Mouse (Mus musculus) erythroblast, embryonic 14.5 days (primary cell): ENCODE measurements around the gene Gjb4. TPM values are rescaled to one million over a fixed set of nuclear protein-coding genes. Genes with fewer than 3 reads are reported as not detected.

Source experiments
- H3K27me3 ChIP-seq: 2 replicates; pipeline ENCODE4 v1.6.1; 2012; ENCODE audit warnings: inconsistent platforms; ENCODE audit not compliant: control insufficient read depth
- H3K36me3 ChIP-seq: 2 replicates; pipeline ENCODE4 v1.6.1; 2012; ENCODE audit warnings: mild to moderate bottlenecking, inconsistent platforms; ENCODE audit not compliant: control insufficient read depth
- H3K4me1 ChIP-seq: 2 replicates; pipeline ENCODE4 v1.6.1; 2012; ENCODE audit warnings: inconsistent platforms; ENCODE audit not compliant: control insufficient read depth
- H3K4me3 ChIP-seq: replicated peaks from 2 replicates; pipeline ENCODE3; 2012; ENCODE audit warnings: moderate library complexity, mild to moderate bottlenecking, inconsistent platforms
- H3K9me3 ChIP-seq: 2 replicates; pipeline ENCODE4 v1.6.1; 2012; ENCODE audit warnings: low read length, inconsistent platforms, mixed read lengths; ENCODE audit not compliant: control insufficient read depth
- GATA1 ChIP-seq: IDR thresholded peaks from 2 replicates; pipeline ENCODE4 v1.6.1; 2012; ENCODE audit warnings: low read length, inconsistent platforms, mixed read lengths
- TAL1 ChIP-seq: IDR thresholded peaks from 3 replicates; pipeline ENCODE4 v1.6.1; 2012; ENCODE audit warnings: low read length, inconsistent platforms, mixed read lengths
- polyA plus RNA-seq: library from polyadenylated mRNA; stranded (reverse); fragments of >175 nt; gene quantifications from 2 replicates; pipeline ENCODE4 v1.2.3, GENCODE M21; 2012

The Gjb4 gene
- polyA plus RNA-seq, 1 experiment = not detected

DNA sequence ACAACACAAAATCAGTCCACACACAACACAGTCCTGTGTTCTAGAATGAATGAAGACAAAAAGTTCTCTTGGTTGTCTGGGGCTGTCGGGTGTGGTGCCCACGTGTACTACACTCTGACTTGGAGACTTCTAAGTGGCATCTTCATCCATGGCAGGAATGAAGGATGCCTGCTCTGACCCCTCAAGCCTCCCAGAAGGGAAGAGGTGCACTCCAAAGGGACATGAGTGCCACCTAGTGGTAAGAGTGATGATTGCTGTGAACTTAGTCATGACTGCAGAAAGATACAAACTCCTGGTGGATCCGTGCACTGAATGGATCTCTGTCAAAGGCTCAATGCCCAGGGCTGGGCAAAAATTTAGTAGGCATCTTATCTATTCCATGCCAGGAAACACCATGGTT, 34.3 kb downstream of the Gjb4 start:
- Histone ChIP-seq H3K4me3 (no peak overlapping the region), H3K36me3 (no peaks in the 10 kb centered on the region), H3K9me3 (no peaks in the 10 kb centered on the region), H3K4me1 (no peaks in the 10 kb centered on the region), H3K27me3 (no peaks in the 10 kb centered on the region)
- no peak for TF ChIP-seq TAL1
- TF ChIP-seq GATA1 = no peak

DNA sequence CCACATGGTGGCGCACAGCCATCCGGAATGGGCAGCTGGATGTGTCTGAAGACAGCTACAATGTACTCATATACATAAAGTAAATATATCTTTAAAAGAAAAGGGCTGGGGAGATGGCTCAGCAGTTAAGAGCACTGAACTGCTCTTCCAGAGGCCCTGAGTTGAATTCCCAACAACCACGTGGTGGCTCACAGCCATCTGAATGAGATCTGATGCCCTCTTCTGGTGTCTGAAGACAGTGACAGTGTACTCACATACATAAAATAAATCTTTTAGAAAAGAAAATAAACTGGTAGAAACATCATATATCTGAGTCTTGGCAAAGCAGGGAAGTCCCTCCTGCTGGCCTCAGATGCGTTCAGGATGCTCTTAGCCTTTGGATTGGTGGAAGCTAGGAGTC, 36.7 kb downstream of the Gjb4 start:
- H3K4me1 ChIP-seq = peaks cover 3% of the 10 kb centered on the region
- no peaks in the 10 kb centered on the region for H3K36me3 ChIP-seq
- no peaks in the 10 kb centered on the region for H3K9me3 ChIP-seq
- TF ChIP-seq TAL1 = no peak
- peaks cover 18% of the 10 kb centered on the region for H3K27me3 ChIP-seq
- H3K4me3 ChIP-seq = no peak overlapping the region

DNA sequence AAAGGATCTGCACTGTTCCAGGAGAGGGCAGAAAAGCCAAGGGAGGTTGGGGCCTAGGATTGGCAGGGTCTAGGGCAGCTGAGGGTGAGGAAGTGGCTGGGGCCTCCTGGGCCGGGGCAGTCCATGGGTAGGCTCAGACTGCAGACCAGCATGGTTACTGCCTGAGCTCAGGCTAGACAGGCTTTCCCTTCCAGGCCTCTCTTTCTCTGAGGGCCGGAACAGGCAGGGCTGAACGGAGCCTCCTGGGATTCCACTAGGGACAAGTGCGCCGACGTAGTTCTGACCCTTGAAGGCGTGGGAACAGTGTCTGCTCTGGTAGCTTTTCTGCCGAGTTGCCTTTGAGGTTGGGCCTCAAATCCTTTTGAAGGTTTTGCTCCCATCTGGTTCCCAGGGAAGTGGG, 38.1 kb downstream of the Gjb4 start:
- no peak overlapping the region for H3K4me3 ChIP-seq
- no peaks in the 10 kb centered on the region for H3K36me3 ChIP-seq
- peaks cover 24% of the 10 kb centered on the region for H3K27me3 ChIP-seq
- TF ChIP-seq GATA1 (no peak), TAL1 (no peak)
- no peaks in the 10 kb centered on the region for H3K9me3 ChIP-seq
- peaks cover 3% of the 10 kb centered on the region for H3K4me1 ChIP-seq

DNA sequence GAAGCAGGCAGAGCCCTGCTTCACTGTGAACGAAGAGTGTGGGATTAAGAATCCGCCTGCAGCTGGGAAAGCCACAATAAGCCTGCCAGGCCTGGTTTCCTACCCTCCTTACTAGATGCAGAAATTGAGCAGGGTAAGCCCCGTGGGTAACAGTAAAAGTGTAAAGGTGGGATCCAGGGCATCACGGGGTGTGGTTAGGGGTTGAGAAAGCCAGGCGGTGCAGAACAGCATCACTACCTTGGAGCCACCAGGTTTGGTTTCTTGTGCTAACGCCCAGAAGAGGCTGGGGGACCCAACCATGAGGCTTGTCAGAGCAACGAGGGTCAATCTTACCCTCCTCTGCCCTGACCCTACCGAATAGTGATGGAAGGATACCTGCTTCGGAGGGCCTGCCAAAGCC, 39.3 kb downstream of the Gjb4 start:
- no peak overlapping the region for H3K4me3 ChIP-seq
- no peaks in the 10 kb centered on the region for H3K9me3 ChIP-seq
- peaks cover 3% of the 10 kb centered on the region for H3K4me1 ChIP-seq
- TF ChIP-seq TAL1 (no peak), GATA1 (no peak)
- no peaks in the 10 kb centered on the region for H3K36me3 ChIP-seq
- H3K27me3 ChIP-seq = peaks cover 24% of the 10 kb centered on the region

DNA sequence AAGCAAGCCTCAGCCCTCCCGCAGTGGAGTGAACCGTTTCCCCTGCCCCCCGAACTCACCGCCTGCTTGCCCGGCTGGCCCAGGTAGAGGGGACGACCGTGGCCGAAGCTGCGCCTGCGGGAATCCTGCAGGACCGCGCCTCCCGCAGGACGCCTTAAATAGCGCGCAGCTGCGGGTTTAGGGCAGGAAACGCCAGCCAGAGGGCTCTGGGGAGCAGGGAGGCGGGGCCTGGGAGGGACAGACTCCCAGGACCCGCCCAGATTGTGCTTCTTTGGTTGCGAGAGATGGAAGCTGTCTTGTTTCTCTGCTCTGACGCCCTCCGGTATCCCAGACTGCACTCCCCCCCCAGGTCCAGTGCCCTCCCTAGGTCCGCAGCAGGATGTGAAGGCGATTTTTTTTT, 40.0 kb downstream of the Gjb4 start, which contains the start of gene Gja4:
TSS of gene Gja4 (minus strand) at position 179 of the 400 bp plus-strand sequence.
- no peak for TF ChIP-seq TAL1
- TF ChIP-seq GATA1 = no peak
- Histone ChIP-seq H3K4me1 (peaks cover 3% of the 10 kb centered on the region), H3K27me3 (peaks cover 24% of the 10 kb centered on the region), H3K9me3 (no peaks in the 10 kb centered on the region), H3K4me3 (no peak within 1 kb of the TSS), H3K36me3 (no peaks in the 10 kb centered on the region)

DNA sequence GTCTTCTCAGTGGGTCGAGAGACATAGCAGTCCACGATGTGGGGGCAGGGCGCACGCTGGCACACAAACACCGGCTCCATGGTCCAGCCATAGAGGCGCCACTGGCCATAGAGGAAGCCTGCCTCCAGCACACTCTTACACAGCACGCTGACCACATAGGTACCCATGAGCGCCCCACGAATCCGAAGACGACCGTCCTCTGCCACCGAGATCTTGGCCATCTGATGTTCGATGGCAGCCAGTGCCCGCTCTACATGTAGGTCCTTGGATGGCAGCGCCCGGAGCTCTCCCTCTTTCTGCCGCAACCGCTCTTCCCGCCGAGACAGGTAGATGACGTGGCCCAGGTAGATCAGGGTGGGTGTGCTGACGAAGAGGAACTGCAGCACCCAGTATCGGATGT, 41.5 kb downstream of the Gjb4 start:
- H3K27me3 ChIP-seq = peaks cover 24% of the 10 kb centered on the region
- no peak overlapping the region for H3K4me3 ChIP-seq
- H3K9me3 ChIP-seq = no peaks in the 10 kb centered on the region
- no peaks in the 10 kb centered on the region for H3K36me3 ChIP-seq
- peaks cover 3% of the 10 kb centered on the region for H3K4me1 ChIP-seq
- TF ChIP-seq TAL1 (no peak), GATA1 (no peak)

DNA sequence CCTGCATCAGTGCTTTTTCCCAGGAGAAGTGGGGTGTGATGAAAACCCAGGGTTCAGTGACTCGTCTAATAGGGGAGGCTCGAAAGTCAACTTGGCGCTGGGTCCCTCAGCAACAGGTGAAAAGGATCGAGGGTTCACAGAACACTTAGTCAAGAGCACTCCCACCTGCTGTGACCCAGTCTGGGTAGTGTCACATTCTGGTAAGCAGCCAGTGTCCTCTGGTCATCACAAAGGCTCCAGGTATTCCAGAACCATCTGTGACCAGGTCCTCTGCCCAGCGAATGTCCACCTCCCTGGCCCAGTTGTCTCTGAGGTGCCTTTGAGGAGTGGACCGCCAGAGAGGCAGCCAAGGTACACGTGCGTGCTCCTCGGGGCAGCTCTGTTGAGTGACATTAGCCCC, 42.3 kb downstream of the Gjb4 start:
- Histone ChIP-seq H3K9me3 (no peaks in the 10 kb centered on the region), H3K4me1 (peaks cover 3% of the 10 kb centered on the region), H3K27me3 (peaks cover 24% of the 10 kb centered on the region), H3K4me3 (no peak overlapping the region), H3K36me3 (no peaks in the 10 kb centered on the region)
- TF ChIP-seq TAL1 (no peak), GATA1 (no peak)

DNA sequence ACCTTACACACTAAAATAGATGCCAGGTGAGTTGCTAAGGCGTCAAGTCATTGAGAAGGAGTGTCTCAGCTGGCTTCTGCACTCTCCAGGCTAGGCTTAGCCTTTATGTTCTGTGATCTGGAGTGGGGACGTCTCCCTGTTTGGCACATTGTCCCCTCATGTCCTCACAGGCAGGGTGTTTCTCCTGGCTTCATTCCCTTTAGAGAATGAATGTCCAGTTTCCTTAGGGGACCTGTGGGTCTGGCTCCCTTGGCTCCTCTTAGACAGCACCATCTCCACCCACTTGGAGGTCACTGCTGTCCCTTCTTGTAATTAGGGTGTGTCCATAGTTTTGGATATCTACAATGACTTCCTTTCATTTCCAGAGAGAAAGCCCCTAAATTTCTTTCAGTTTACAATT, 47.0 kb downstream of the Gjb4 start:
- H3K36me3 ChIP-seq = no peaks in the 10 kb centered on the region
- H3K4me3 ChIP-seq = no peak overlapping the region
- no peak for TF ChIP-seq TAL1
- no peak for TF ChIP-seq GATA1
- H3K4me1 ChIP-seq = no peaks in the 10 kb centered on the region; the same call in 1 of the 2 replicates
- H3K9me3 ChIP-seq = no peaks in the 10 kb centered on the region
- peaks cover 4% of the 10 kb centered on the region for H3K27me3 ChIP-seq

DNA sequence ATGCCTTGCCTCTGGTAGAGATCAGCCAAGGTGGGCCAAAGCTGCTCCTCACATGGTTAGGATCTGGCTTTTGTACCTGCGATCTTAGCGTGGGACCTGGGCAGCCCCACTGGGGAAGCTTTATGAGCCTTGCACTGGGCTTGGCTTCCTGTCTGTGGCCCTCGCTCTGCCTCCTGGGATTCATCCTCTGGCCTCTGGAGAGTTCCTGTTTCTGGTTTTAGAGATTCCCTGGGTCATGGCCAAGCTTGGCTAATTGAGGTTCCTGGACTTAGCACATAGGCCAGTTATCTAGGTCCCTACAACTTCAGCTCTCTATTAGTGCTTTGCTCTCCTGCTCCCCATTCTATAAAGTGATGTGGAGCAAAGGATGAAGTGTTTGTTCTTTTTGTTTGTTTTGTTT, 50.1 kb downstream of the Gjb4 start:
- H3K36me3 ChIP-seq = no peaks in the 10 kb centered on the region
- H3K27me3 ChIP-seq = no peaks in the 10 kb centered on the region
- no peaks in the 10 kb centered on the region for H3K4me1 ChIP-seq
- TF ChIP-seq GATA1 = no peak
- no peak for TF ChIP-seq TAL1
- no peaks in the 10 kb centered on the region for H3K9me3 ChIP-seq
- no peak overlapping the region for H3K4me3 ChIP-seq

Other genes starting within 250 kb of the Gjb4 start
- gene Tmem35b, start 230.4 kb downstream of the Gjb4 start, polyA plus RNA-seq = 0.06 TPM in 1 of 2 replicates, not detected in the other
- not detected in 2 replicates for gene Dlgap3, start 184.9 kb downstream of the Gjb4 start, polyA plus RNA-seq
- 2.9 and 4.0 TPM in 2 replicates for gene Smim12, start 110.3 kb downstream of the Gjb4 start, polyA plus RNA-seq
- gene Gja4, start 40.0 kb downstream of the Gjb4 start, polyA plus RNA-seq = not detected in 2 replicates
- not detected in 2 replicates for gene Gjb3, start 23.2 kb downstream of the Gjb4 start, polyA plus RNA-seq
- not detected in 2 replicates for gene Gjb5, start 4.1 kb upstream of the Gjb4 start, polyA plus RNA-seq